Mouse (Mus musculus) embryonic facial prominence, embryonic 15.5 days (tissue): ENCODE measurements around the gene Egln1. TPM values are rescaled to one million over a fixed set of nuclear protein-coding genes. Genes with fewer than 3 reads are reported as not detected.
A peak's percentile ranks its signal among the peaks of the same experiment; 100 is the strongest.

Experiments
- ATAC-seq: fragments of 200-750 bp; cut with Nextera tagmentation; 2 replicates; pipeline ENCODE4 v1.8.0; 2017; ENCODE audit warnings: low read depth, moderate TSS enrichment; ENCODE audit not compliant: insufficient number of reproducible peaks, low FRiP score, low TSS enrichment
- H3K27ac ChIP-seq: fragments of 300-500 bp; sonication (generic); replicated peaks from 2 replicates; pipeline ENCODE4 v1.5.1; 2015; ENCODE audit warnings: mild to moderate bottlenecking, inconsistent platforms
- H3K27me3 ChIP-seq: fragments of 300-500 bp; sonication (generic); 2 replicates; pipeline ENCODE4 v1.6.1; 2015; ENCODE audit warnings: inconsistent platforms
- H3K36me3 ChIP-seq: fragments of 300-500 bp; sonication (generic); 2 replicates; pipeline ENCODE4 v1.6.1; 2015; ENCODE audit warnings: mild to moderate bottlenecking, inconsistent platforms
- H3K4me1 ChIP-seq: fragments of 300-500 bp; sonication (generic); 2 replicates; pipeline ENCODE4 v1.6.1; 2015; ENCODE audit warnings: inconsistent platforms
- H3K4me2 ChIP-seq: fragments of 300-500 bp; sonication (generic); replicated peaks from 2 replicates; pipeline ENCODE4 v1.6.1; 2015; ENCODE audit warnings: mild to moderate bottlenecking, inconsistent platforms
- H3K4me3 ChIP-seq: fragments of 300-500 bp; sonication (generic); replicated peaks from 2 replicates; pipeline ENCODE4 v1.5.1; 2015; ENCODE audit warnings: mild to moderate bottlenecking, inconsistent platforms
- H3K9ac ChIP-seq: fragments of 300-500 bp; sonication (generic); 2 replicates; pipeline ENCODE4 v1.6.1; 2015; ENCODE audit warnings: inconsistent platforms
- H3K9me3 ChIP-seq: fragments of 300-500 bp; sonication (generic); replicated peaks from 2 replicates; pipeline ENCODE4 v1.6.1; 2016; ENCODE audit warnings: inconsistent platforms
- WGBS: fragments of 180-500 bp; shearing (Covaris S2); methylation state at CpG from one replicate; pipeline ENCODE4 v1.1.7; 2015; 5-methylcytosine and 5-hydroxymethylcytosine counted together
- polyA plus RNA-seq: library from polyadenylated mRNA; unstranded; fragments of >200 nt; fragmentation: Nextera tagmentation; extraction: Ambion mirVana; gene quantifications from 2 replicates; pipeline ENCODE4 v1.2.1, GENCODE M21; 2015

The Egln1 gene
- polyA plus RNA-seq, 1 experiment from 2014 or later = 13.6 TPM

GRCm38 (mm10) chr8:124869708-124870107 is 79.4 kb downstream of the Egln1 start:
- Histone ChIP-seq H3K4me3 (no peak overlapping the region), H3K9me3 (no peaks in the 10 kb centered on the region), H3K9ac (no peak overlapping the region), H3K4me1 (no peaks in the 10 kb centered on the region), H3K4me2 (no peak overlapping the region), H3K36me3 (peaks cover 36% of the 10 kb centered on the region), H3K27ac (0 out of 2 replicates have a peak overlapping the region, but pooled peaks have one; percentile 22), H3K27me3 (no peaks in the 10 kb centered on the region)
- WGBS = 70% methylated on average over 6 of the region's 6 CpGs
- no peak for ATAC-seq

- H3K4me3 ChIP-seq = no peak overlapping the region
- H3K4me1 ChIP-seq = peaks cover 10% of the 10 kb centered on the region
- no peak overlapping the region for H3K9ac ChIP-seq
- no peak overlapping the region for H3K4me2 ChIP-seq
- H3K27ac ChIP-seq = no peak overlapping the region
- H3K9me3 ChIP-seq = no peaks in the 10 kb centered on the region
- ATAC-seq = no peak
- WGBS = 88% methylated on average over 2 of the region's 2 CpGs
- peaks cover 10% of the 10 kb centered on the region for H3K36me3 ChIP-seq
- H3K27me3 ChIP-seq = no peaks in the 10 kb centered on the region
Observed at GRCm38 (mm10) chr8:124867126-124867525, 82.0 kb downstream of the Egln1 start.

- Histone ChIP-seq H3K4me3 (no peak overlapping the region), H3K4me2 (no peak overlapping the region), H3K36me3 (peaks cover 6% of the 10 kb centered on the region), H3K9me3 (no peaks in the 10 kb centered on the region), H3K9ac (no peak overlapping the region), H3K27me3 (no peaks in the 10 kb centered on the region), H3K4me1 (peaks cover 10% of the 10 kb centered on the region), H3K27ac (no peak overlapping the region)
- 84% methylated on average over 3 of the region's 3 CpGs for WGBS
- ATAC-seq = no peak
Observed at GRCm38 (mm10) chr8:124866669-124867068, 82.5 kb downstream of the Egln1 start.

- no peaks in the 10 kb centered on the region for H3K27me3 ChIP-seq
- H3K4me3 ChIP-seq = peak overlapping the region; percentile 91
- 12% methylated on average over 8 of the region's 8 CpGs for WGBS
- no peaks in the 10 kb centered on the region for H3K9me3 ChIP-seq
- H3K4me2 ChIP-seq = peak overlapping the region; percentile 63
- peaks cover 10% of the 10 kb centered on the region for H3K4me1 ChIP-seq
- peak overlapping the region; percentile 97 for H3K9ac ChIP-seq
- peaks cover 23% of the 10 kb centered on the region for H3K36me3 ChIP-seq
- ATAC-seq = no peak
- peak overlapping the region; percentile 94 for H3K27ac ChIP-seq
Observed at GRCm38 (mm10) chr8:124863729-124864128, 85.4 kb downstream of the Egln1 start.

GRCm38 (mm10) chr8:124863163-124863677 is 85.9 kb downstream of the Egln1 start:
- peak overlapping the region; percentile 63 for H3K4me2 ChIP-seq
- peak overlapping the region; percentile 94 for H3K27ac ChIP-seq
- no peaks in the 10 kb centered on the region for H3K27me3 ChIP-seq
- WGBS = 0% methylated on average over 33 of the region's 33 CpGs
- peaks cover 10% of the 10 kb centered on the region for H3K4me1 ChIP-seq
- ATAC-seq = peak; percentile 84
- peaks cover 28% of the 10 kb centered on the region for H3K36me3 ChIP-seq
- H3K9me3 ChIP-seq = no peaks in the 10 kb centered on the region
- peak overlapping the region; percentile 97 for H3K9ac ChIP-seq
- peak overlapping the region; percentile 91 for H3K4me3 ChIP-seq

- no peaks in the 10 kb centered on the region for H3K9me3 ChIP-seq
- WGBS = 1% methylated on average over 55 of the region's 55 CpGs
- H3K4me3 ChIP-seq = peak within 1 kb of the TSS; percentile 91
- peak within 1 kb of the TSS; percentile 63 for H3K4me2 ChIP-seq
- H3K27me3 ChIP-seq = no peaks in the 10 kb centered on the region
- H3K36me3 ChIP-seq = peaks cover 35% of the 10 kb centered on the region
- H3K9ac ChIP-seq = peak within 1 kb of the TSS; percentile 97
- peaks cover 10% of the 10 kb centered on the region for H3K4me1 ChIP-seq
- peak within 1 kb of the TSS; percentile 94 for H3K27ac ChIP-seq
- ATAC-seq = peak; percentile 96
Observed at GRCm38 (mm10) chr8:124862321-124863162, 86.6 kb downstream of the Egln1 start, which contains the start of the genes Gnpat and 2810004N23Rik. Gene Gnpat (plus strand): TSS chr8:124863033. Gene 2810004N23Rik (minus strand): TSS chr8:124863120.

GRCm38 (mm10) chr8:124860188-124860587 is 88.9 kb downstream of the Egln1 start:
- no peak for ATAC-seq
- H3K9ac ChIP-seq = no peak overlapping the region
- no peak overlapping the region for H3K4me2 ChIP-seq
- H3K4me1 ChIP-seq = peaks cover 10% of the 10 kb centered on the region
- 92% methylated on average over 3 of the region's 3 CpGs for WGBS
- H3K36me3 ChIP-seq = peaks cover 57% of the 10 kb centered on the region
- 0 out of 2 replicates have a peak, but pooled peaks cover 7% of the 10 kb centered on the region for H3K9me3 ChIP-seq
- no peak overlapping the region for H3K4me3 ChIP-seq
- H3K27me3 ChIP-seq = no peaks in the 10 kb centered on the region
- H3K27ac ChIP-seq = no peak overlapping the region

- peaks cover 14% of the 10 kb centered on the region; the same call in 1 of the 2 replicates for H3K9me3 ChIP-seq
- no peak overlapping the region for H3K4me3 ChIP-seq
- no peak overlapping the region for H3K4me2 ChIP-seq
- peaks cover 64% of the 10 kb centered on the region for H3K36me3 ChIP-seq
- H3K27me3 ChIP-seq = no peaks in the 10 kb centered on the region
- ATAC-seq = no peak
- peaks cover 8% of the 10 kb centered on the region for H3K4me1 ChIP-seq
- H3K27ac ChIP-seq = no peak overlapping the region
- H3K9ac ChIP-seq = no peak overlapping the region
Observed at GRCm38 (mm10) chr8:124859466-124859865, 89.7 kb downstream of the Egln1 start.

Other genes with a start within 250 kb of the Egln1 start
- 39.7 and 41.2 TPM in 2 replicates for gene Ttc13, start 227.3 kb downstream of the Egln1 start, polyA plus RNA-seq
- gene Arv1, start 227.2 kb downstream of the Egln1 start, polyA plus RNA-seq = 19.4 and 21.6 TPM in 2 replicates
- gene Fam89a, start 197.5 kb downstream of the Egln1 start, polyA plus RNA-seq = 5.4 and 6.6 TPM in 2 replicates
- 0.13 and 0.17 TPM in 2 replicates for gene Trim67, start 156.2 kb downstream of the Egln1 start, polyA plus RNA-seq
- gene Gnpat, start 86.3 kb downstream of the Egln1 start, polyA plus RNA-seq = 85.8 and 87.1 TPM in 2 replicates
- gene 2810004N23Rik, start 86.2 kb downstream of the Egln1 start, polyA plus RNA-seq = 41.8 and 42.4 TPM in 2 replicates
- 8.9 and 9.5 TPM in 2 replicates for gene Exoc8, start 51.6 kb downstream of the Egln1 start, polyA plus RNA-seq
- gene Sprtn, start 51.4 kb downstream of the Egln1 start, polyA plus RNA-seq = 12.4 and 12.6 TPM in 2 replicates
- gene Tsnax, start 63.7 kb upstream of the Egln1 start, polyA plus RNA-seq = 125 and 131 TPM in 2 replicates
- gene Disc1, start 104.9 kb upstream of the Egln1 start, polyA plus RNA-seq = 1.9 and 3.3 TPM in 2 replicates